Mouse (Mus musculus) embryo, embryonic 10 days (tissue): ENCODE measurements around the gene I0C0044D17Rik.

Experiments used
- DNase-seq: peaks from one replicate; pipeline ENCODE4 v3.0.0-alpha.2; 2015; ENCODE audit warnings: low spot score

Gene I0C0044D17Rik

DNA sequence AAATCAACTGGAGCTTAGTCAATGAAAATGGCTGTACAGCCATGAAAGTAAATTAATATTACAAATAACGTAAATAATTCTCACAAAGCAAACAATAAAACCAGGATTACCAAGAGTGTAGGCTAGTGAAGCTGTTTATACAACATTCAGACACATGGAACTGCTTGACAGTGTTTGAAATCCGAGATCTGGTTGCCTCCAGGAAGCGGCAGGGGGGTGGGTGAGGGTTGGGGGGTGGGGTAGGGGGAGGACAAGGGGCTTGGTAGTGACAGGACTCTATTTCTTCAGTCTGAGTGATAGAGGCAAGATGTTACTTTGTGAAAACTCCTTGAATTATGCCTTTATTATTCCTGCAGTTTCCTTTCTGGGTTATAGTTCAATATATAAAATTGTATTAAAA lies 3.1 kb upstream of the I0C0044D17Rik start:
- DNase-seq: peak; percentile 32

DNA sequence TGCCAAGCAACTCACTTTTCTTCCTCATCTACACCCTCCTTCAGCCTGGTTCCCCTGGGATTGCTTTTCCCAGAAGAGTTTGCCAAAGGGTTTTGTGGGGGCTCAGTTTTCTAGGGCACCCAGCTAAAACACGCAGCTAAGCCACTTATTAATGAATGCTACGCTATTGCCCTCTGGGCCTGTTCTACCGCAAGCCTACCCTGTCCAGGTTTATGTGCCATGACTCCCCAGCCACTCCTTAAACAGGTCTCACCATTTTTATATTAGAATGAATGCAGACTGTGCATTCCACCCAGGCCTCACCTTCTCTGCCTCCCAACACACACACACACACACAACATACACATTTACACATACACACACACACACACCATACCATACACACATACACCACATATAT lies 593 bp downstream of the I0C0044D17Rik start:
- DNase-seq: no peak

DNA sequence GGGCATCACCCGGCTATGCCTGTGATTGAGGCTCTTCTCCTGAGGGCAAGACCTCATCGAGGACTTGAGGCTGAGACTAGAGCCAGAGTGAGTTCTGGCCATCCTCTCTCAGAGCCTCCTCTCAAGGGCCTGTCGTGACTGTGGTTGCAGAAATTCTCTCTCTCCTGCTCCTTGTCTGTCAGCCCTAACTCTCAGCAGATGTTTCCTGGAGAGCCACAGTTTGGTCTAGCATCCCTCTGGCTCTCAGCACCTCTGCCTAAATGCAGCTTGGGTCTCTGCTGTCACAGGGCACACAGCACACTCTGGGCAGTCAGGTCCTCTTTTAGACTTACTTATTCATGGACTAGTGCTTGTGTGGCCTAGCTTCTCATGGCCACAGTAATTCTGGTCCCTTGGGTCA lies 1.2 kb downstream of the I0C0044D17Rik start:
- no peak for DNase-seq

DNA sequence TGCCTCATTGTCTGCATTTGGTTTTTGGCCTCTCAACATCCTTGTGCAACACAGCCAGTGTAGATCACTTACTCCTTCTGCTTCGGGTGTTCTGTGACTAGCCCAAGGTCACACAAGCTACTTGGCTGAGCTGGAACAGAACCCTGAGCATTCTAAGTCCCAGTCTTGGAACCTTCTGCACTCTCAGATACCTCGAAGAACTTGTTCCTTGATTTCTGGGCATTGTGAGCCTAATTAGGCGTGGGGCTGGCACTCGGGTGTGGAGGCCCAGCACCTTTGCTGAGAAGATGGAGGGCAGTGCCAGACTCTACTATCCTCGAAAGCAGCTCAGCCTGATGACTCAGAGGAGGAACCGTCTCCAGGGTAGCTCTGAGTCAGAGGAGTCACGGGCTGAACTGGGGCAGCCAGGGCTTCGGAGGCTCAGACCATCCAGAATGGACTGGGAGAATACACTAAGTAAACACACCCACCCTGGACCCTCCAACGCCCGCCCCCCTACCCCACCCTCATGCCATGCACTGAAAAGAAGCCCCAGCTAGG lies 4.4 kb downstream of the I0C0044D17Rik start:
- DNase-seq: no peak

DNA sequence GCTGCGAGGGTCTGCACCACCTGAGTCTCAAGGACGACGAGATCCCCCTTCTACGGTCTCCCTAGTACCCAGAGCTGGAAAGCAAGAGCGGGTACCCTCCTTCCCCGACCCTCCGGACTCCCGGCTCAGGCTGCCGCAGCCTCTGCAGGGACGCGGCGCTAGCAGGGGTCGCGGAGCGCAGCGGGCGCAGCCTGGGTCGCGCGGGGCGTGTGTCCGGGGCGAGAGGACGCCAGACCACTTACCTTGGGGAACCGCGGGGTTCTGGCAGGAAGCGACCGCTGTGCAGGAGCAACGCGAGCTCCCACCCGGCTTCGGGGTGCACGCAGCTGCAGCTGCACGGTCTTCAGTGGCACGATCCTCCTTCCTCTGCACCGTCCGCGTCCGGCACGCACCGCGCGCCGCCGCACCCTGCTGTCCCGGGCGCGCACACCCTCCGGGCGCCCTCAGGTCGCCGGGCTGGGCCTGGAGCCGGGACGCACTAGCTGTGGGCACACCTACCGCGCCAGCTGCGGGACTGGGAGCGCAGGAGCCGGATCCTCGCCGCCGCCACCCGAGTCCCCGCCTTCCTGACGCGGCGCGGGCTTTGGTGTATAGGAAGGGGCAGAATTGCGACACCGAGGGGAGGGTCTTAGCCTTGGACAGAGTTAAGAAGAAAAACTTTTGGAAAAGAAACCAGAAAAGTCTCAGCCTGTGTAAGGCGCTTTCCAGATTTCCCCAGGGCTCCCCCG lies 6.3 kb downstream of the I0C0044D17Rik start, which contains the start of gene Kank4:
Gene Kank4, minus strand, starts transcription at position 354 of the 728 bp plus-strand sequence.
- DNase-seq: peak; percentile 75

DNA sequence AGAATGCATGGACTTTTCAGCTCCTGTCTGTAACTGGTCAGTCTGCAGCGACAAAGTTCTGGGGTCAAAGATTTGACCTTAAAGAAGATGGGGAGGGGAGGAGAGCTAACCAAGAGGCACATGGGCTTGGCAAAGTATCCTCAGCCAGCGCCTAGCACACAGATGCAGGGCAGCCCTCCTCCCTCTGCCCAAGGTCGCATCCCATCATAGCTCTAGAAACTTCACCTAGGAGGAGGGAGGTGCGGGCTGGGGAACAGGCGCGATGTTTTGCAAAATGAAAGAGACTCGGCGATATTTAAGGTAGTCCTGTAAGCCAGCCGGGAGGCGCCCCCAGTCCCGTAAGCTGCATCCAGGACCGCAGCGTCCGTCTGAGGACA lies 6.8 kb downstream of the I0C0044D17Rik start:
- peak; percentile 25 for DNase-seq

DNA sequence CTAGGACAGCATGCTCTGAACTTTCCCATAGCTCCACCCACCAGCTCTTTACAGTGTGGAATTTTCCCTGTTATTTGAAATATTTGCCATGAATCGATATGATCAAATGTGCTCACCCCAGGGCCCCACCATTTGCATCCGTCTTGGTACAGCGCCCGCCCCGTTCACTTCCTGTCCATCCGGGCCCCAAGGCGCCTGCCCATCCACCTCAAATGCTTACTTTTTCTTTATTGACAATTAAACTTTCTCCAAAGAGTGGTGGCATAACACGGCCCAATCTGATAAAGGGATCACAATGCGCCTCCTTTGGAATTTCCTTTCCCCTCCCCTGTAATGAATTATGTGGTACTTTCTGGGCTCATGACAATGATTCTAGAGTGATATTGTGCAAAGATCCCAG lies 17.3 kb downstream of the I0C0044D17Rik start:
- DNase-seq: no peak

DNA sequence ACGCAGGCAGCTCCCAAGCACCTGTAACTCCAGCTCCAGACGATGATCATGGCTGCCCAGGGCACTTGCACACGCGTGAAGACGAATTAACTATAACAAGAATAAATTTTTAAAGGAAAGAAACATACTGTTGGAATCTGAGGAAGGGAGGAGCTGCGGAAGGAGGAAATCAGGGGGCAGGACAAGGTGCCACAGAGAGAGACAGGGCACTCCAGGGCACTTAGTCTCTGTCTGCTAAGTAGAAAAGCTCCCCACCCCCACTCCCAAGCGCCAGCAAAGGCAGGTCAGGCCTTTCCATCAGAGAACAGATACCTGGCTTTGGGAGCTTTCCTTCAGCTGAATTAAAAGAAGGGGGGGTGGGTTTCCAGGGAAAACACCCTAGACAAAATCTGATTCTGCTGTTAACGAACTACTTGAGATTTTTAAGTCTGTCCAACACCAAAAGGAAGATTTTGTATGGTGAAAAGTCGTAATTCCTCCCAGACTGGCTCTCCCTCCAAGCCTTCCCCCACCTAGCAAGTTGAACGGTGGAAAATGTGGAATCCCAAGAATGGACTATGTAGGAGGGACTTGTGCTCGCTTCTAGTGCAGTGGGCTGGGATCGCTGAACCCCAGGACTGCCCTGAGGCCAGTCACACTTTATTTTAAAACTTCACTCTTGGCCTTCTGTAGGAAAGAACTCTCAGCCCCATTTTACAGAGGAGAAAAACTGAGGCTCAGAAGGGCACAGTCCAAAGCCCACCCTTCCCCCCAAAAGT lies 18.2 kb downstream of the I0C0044D17Rik start:
- peak; percentile 49 for DNase-seq

DNA sequence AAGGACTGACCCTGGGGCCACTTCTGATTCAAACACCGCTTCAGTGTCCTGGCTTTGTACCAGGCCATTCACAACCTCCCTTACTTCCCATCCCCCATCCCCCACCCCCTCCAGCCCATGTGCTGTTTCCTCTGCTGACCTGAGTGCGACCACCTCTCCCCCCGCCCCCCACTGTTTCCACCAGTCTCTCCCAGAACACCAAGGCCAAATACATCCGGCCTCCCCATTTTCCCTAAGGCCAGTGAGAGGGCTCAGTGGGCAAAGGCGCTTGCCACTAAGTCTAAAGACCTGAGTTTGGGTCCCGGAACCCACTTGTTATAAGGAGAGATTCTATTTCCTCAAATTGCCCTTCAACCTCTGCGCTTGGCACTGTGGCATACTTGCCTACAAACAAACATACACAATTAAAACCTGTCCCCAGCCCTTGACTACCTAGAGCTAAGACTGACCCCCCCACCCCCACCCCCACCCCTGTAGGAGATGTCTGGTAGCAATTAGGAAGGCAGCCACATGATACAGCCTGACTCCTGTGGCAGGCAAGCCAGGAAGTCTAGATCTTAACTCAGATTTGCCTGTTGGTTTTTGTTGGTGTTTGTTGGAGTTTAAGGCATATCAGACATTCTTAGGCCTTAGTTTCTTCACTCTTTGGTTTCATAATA lies 19.0 kb downstream of the I0C0044D17Rik start:
- peak; percentile 42 for DNase-seq

DNA sequence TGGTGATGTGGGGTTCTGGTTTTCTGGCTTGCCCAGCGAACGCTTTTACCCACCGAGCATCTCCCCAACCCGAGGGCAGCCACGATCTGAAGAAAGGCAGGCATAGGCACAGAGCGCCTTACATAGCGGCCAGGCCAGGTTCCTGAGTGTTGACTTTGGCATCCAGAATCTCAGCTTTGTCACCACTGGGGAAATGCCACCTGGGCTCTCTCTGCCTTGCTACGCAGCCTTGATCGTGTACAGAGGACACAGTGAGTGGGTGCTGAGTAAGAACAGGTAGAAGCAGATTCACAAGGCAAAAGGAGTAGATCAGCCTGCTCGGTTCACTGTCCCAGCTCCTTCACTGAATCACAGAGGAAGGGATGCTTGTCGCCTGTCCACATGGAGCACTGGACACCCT lies 21.9 kb downstream of the I0C0044D17Rik start:
- DNase-seq: no peak

DNA sequence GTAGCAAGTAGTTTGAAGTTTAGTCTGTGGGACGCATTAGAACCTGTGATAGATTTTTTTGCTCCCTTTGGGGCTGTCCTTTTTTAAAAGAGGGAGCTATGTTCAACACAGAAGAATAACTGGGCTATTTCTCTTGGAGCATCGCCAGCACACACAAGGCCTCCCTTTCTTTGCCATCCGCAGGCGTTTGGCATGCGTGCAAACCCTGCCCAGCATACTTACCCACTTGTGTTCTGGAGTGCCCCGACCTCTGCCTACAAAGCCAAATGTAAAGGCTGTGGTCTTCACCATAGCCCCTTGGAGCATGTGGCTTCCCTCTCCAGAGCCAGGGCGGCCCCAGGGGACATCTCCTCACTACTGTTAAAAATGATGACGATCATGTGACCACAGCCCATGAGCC lies 22.8 kb downstream of the I0C0044D17Rik start:
- DNase-seq: no peak

DNA sequence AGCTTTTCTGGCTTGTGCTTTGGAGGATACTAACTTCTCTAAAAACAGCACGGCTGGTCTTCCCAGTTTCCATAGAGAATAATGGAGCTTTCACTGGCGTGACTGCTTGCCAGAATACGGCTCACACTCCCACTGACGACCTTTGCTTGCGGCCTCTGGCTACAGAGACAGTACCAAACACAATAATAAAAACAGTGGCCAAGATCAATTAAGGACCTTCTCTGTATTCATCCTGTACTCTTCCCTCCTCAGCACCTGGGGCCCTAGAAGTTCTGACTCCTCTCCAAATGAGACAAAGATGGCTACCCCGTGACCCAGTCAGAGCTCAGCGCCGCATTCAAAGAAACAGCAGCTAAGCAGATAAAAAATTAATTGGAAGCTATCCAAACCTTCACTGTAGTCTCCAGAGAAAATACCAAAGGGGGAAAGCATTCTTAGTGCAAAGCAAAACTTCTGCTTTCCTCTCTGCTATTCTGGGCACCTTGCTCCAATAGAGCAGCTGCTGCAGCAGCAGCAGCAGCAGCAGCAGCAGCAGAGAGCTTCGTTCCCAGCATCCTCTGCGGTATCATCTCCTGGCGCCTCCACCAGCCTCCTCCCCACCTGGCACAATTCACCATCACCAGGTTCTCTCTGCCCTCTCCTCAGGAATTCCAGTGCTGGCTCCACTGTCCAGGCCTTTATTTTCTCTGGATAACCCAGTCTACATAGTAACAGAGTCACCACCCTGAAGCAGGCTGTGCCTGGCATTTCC lies 26.9 kb downstream of the I0C0044D17Rik start:
- DNase-seq: no peak

DNA sequence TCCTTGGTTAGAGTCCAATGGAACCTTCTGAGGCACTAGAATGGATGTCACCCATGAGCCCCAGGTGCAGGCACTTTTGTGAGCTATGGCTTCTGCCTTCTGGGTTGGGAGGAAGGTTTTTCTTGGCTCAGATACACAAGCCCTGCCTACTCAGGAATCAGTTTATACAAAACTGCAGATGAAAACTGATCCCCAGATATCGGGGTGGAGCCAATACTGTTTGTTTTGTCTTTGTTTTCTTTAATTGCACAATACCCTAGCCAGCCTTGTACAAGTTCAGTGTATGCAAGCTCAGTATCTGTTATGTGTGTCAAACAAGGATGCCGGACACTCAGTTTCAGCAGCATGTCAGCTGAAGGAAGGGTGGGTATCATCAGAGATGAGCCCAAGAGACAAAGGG lies 28.4 kb downstream of the I0C0044D17Rik start:
- no peak for DNase-seq

DNA sequence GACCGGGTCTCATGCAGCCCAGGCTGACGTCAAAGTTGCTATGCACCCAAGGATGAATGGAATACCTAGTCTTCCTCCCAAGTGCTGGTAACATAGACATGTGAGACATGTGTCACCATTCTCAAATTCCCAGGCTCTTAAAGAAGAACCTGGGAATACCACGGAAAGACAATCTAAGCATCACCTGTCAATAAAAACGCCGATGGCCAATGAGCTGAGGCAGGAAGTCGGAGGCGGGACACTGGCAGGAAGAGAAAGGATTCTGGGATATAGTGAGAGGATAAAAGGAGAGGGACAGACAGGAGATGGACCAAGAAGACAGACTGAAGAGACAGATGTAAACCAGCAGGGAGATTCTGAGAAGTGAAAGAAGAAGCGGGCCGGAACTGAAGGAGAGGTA lies 30.2 kb downstream of the I0C0044D17Rik start:
- DNase-seq: no peak

DNA sequence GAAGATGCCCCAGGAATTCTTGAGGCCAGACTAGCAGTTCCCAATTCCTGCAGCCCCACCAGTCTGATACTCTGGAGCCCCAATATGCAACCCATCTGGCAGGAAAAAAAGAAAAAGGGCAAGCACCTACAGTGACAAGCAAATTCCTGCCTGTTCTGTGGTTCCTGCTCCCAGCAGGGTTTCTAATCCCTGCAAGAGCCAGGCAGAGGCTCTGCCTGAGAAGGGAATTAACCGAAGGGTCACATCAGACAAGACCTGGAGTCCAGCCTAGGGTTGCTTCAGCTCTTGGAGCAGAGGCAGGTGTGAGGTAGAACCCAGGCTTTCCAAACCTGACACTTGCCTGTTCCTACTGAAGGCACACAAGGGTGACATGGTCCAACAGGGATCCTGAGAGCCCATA lies 32.9 kb downstream of the I0C0044D17Rik start:
- DNase-seq: no peak

DNA sequence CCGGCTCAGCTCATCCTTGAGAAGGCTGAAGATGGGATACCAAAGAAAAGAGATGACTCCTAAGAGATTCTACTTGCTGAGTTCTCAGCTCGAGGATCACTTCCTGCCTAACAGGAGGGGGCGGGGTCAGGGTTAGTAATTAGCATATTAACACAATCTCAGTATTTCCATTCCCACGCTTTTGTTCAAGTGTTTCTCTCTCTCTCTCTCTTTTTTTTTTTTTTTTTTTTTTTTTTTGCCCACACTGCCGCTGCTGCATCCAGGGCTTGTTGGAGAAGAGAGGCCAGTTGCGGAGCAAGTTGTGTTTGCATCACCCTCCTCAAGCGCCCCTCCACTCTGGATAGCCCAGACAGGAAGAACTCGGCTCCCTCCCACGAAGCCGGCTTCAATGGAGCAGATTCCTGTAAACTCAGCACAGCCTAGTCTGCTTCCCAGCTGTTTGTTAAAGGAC lies 33.8 kb downstream of the I0C0044D17Rik start:
- DNase-seq: peak; percentile 42

DNA sequence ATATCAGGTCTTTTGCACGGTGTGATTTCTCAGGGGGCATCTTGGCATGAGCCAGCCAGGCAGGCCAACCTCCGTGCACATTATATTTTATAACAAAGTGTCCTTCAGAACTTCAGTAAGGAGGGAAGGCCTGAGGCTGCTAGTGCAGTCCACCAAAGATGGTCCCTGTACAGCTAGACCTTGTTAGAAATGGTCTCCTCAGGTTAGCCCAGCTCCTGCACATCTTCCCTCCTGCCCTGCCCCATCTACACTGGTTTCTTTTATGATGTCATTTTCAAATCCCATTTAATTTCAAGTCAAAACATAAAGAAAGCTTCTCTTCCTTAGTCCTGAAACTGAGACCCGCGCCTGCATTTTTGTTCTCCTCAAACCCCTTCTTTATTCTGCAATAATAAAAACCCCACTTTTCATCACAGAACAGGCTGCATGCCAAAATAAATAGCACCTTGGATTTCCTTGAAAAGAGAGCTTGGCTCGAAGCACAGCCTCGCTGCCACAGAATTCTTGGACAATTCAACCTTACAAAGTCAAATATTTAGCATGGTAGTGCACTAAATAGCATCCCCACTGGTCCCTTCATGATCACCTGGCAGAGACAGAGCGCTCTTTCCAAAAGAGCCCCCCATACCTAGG lies 34.4 kb downstream of the I0C0044D17Rik start:
- no peak for DNase-seq

DNA sequence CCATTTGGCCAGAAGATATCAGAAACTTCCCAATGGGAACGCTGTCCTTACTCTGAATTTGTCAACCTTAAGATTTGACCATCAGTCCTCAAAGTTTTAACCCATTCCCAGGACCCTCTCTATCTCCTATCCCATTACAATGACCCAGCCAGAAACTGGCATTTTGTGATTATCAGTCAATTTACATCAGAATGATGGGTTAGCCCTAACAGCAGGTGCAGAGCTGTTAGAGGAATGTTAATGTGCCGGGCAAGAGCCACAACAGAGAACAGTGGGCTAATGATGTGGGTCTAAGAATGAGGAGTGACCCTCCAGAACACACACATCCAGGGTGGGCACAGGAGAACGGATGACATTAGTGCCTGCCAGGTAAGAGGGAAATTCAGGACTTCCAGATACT lies 37.4 kb downstream of the I0C0044D17Rik start:
- DNase-seq: no peak

DNA sequence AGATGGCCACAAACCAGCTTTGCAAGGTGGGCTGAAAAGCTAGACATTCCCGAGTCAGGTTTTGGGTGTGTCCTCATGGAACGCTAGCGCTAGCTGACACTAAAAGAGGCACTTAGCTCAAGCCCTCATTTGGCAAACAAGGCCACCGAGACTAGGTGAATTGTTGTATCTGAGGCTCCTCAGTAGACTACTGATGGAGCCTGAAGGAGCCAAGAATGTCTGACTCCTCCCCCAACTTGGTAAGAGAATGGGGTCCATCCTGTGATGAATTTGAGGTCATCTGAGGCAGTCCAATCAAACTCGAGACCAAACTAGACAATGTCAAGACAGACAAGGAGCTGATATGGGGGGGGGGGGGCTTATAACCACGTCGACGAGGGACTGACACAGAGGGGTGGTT lies 37.8 kb downstream of the I0C0044D17Rik start:
- DNase-seq: no peak

DNA sequence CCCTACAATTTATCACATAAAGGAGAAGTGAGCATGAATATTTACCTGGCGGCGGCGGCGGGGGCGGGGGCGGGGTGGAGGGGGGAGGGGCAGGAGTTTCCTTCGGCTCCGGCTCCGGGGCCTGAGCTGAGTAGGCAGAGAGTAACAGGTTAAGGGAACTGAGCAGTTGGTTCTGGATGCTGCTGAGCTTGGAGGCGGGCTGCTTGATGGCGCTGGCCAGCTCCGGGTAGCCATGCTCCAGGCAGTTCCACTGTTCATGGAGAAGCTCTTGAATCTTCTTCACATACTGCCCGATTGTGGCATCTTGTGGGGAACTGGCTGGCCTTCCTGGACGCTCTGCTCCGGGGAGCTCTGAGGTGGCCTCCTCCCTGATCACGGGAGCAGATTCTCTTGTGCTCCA lies 45.4 kb downstream of the I0C0044D17Rik start:
- peak; percentile 35 for DNase-seq

DNA sequence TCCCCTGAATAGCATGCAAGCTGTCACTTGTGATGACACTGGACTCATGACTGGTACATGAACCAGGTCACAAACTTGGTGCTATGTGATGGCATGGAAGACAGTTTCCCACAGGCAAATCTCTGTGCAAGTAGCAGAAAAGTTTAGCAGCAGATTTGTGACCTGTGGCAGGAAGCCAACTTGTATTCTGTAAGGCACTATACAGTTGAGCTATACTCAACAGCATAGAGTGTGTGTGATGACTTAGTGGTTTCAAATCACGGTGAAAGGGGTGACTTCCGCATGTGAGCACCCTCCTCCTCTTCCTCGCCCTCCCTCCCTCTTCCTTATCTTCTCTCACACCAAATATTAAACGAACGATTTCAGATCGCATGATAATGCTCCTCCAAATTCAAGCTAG lies 46.2 kb downstream of the I0C0044D17Rik start:
- DNase-seq: no peak
